Mouse (Mus musculus): Measurements from ENCODE around the gene Hydin.

GRCm38 (mm10) chr8:110465606-110466005 is 198.8 kb downstream of the Hydin start:
- TF ChIP-seq CTCF (IDR thresholded peaks at IDR 0.05; ENCODE audit: insufficient read depth, low read depth, low read length) (no peak), POLR2A (IDR thresholded peaks at IDR 0.05; ENCODE audit: insufficient read depth, low read depth, low read length) (no peak)

Data from olfactory bulb, adult 2 months (tissue).